Mouse (Mus musculus): ENCODE measurements around the gene Faf1.

DNA sequence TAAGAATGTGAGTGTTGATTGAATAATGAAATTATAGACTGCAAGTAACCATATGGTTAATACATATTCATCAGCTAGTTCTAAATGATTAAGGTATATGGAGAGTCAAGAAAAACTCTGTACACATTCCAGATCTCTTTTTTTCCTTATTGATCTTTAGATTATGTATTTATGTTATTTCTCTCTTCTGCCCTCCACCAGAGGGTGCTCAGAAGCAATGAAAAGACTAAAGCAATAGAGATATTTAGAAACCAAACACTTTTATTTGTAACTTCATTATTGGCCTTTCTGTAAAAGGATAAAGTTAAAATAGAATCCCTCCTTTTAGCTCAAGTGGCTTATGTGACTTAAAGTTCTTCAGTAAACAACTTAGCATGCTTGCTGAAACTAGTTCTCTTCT, 143.1 kb downstream of the Faf1 start:
- no peak for TF ChIP-seq GATA1 (IDR thresholded peaks at IDR 0.05; ENCODE audit: borderline replicate concordance, low read length)
- TF ChIP-seq FLI1 (IDR thresholded peaks at IDR 0.05; ENCODE audit: low read length), result no peak

All from megakaryocyte, embryonic 14.5 days (primary cell).